Mouse (Mus musculus) monocyte, adult 5-6 weeks (primary cell): ENCODE data around the gene Rnf39. TPM values are rescaled to one million over a fixed set of nuclear protein-coding genes. Genes with fewer than 3 reads are reported as not detected.
A peak's percentile ranks its signal among the peaks of the same experiment; 100 is the strongest.

Source experiments
- ATAC-seq: fragments of 153-309, 156-312 bp; replicated peaks from 2 replicates; pipeline ENCODE4 v1.8.0; 2017; ENCODE audit warnings: mild to moderate bottlenecking; ENCODE audit not compliant: low TSS enrichment, insufficient number of reproducible peaks, severe bottlenecking, poor library complexity, low FRiP score
- total RNA-seq: library from RNA; stranded (forward); fragments of 200-1000, 200-491, 200-594 nt; gene quantifications from 3 replicates; pipeline ENCODE4 v1.2.3, GENCODE M21; 2017

Gene Rnf39
- total RNA-seq, 1 experiment from 2014 or later: not detected

DNA sequence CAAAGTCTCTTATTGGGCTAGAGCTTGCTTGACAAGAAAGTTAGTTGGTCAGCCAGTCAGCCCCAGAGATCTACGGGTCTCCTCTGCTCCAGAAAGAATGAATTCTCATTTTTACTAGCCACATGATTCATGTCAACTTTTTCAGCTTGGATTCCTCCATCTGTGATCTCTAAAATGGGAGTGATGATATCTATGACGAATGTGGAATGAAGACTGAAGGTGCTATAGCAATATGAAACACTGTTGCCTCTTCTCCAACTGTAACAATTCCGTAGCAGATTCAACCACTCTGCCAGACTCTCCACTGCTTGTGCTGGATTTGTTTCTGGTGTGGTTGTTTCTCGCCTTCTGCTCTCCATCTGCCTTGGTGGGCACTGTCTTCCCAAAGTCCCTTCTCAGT lies 11.6 kb upstream of the Rnf39 start:
- ATAC-seq: no peak

DNA sequence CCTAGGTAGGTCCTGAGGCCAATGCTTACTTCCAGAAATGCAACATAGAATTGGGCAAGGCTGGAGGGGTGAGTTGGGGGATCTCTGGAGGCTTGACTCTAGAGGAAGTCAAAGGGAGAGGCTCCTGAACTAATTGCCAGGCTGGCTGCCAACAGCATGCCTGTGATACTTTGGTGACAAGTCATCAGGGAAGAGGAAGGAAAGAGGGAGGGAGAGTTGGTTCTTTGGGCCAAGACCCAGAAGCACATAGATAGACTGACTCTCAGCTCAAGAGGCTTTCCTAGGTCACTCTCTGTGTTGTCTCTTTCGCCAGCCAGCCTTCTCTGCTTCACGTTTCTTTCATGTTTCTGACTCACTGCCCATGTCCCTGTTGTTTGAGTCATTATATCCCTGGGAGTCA lies 10.9 kb upstream of the Rnf39 start:
- no peak for ATAC-seq

DNA sequence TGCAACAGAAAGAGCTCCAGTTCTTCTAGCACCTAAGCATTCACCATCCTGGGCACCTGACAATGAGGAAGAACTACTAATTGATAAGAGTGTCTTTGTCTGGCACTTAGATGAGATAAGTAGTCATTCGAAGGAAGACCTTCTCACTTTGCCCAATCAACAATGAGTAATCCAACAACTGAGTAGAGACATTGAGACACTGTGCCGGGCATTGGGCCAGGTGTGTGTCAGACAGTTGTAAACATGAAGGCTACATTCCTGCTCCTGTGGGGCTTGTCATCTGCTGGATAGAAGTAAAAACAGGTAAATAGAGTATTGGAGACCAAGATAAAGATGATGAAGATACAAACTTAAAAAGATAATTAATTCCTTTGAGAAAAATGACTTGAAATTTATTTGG lies 4.7 kb upstream of the Rnf39 start:
- no peak for ATAC-seq

DNA sequence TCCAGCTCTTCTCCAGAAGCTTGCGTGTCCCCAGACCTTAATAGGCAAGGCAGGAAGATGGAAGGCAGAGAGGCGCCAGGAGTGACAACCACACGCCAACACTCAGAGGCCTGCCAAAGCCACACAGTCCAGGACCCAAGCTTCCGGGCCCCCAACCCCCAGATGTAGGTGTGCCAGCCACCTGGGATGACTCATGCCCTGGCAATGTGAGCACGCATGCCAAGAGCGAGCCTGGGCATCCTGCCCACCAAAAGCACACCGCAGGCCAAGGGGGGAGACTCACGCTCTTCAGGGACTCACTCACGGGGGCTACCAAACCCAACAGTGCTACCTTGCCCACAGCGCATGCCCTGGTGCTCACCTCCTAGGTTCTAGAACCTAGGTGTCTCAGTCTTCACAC lies 327 bp upstream of the Rnf39 start:
- ATAC-seq: no peak

DNA sequence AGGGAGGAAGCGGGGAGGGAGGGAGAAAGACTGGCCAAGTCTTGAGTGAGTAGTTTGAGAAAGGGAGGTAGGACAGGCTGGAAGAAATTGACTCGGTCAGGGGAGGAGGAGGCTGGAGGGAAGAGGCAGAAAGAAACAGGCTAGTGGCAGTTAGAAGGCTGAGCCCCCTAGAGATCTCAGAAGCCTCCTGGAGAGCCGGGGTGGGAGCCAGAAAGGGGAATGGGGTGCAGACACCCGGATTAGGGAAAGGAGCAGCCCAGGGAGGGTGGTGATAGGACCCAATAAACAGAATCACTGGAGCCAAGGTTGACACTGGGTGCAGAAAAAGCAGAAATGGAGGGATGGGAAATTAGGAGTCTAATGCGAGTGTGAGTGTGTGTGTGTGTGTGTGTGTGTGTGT lies 973 bp downstream of the Rnf39 start:
- no peak for ATAC-seq

DNA sequence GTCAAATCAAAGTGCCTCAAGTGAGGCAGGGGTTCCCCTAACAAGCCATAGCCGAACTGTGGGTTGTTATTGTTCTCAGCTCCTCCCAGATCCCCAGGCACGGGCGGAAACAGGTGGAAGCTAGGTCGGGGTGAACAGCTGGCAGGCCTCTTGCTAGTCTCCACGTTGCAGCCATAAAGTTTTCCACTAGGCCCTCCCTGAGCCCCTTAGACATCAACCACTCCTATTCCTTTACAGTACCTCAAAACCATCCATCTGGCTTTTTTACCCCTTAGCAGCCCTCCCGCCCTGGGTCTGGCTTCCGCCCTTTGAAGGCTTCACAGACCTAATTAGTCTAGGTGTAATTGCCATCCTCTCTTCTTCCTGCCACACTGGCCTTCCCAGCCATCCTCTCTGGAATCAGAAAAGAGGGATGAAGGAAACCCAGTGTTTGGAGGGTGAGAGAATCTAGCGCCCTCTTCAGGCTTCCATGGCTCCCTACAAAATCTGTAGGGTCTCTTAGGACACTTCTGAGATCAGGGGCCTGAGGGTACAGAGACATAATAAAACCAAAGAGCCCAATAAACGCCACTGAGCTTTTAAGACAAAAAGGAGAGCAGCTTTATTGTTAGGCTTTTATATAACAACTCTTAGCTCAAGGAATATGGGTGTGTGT lies 1.5 kb downstream of the Rnf39 start:
- ATAC-seq: no peak

DNA sequence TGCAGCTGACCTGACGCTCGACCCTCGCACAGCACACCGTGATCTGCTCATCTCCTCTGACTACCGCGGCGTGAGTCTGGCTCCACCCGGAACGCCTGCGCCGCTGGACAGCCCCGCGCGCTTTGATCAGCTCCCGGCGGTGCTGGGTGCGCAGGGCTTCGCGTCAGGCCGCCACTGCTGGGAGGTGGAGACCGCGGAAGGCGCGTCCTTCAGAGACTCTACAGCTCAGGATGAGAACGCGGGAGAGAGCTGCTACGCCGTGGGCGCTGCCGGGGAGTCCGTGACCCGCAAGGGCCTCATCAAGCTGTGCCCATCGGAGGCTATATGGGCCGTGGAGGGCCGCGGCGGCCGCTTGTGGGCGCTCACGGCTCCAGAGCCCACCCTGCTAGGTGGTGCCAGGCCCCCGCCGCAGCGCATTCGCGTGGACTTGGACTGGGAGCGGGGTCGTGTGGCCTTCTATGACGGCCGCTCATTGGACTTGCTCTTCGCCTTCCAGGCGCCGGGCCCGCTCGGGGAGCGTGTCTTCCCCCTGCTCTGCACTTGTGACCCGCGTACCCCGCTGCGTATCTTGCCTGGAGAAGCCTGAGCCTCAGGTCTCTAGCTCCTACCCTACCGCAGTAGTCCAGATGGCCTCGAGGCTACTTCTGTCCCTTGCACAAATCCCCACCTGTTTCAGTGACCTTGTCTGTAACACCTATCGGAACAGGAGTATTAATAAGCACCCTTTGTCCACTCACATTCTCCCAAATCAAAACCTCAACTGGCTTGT lies 4.5 kb downstream of the Rnf39 start:
- ATAC-seq: no peak

DNA sequence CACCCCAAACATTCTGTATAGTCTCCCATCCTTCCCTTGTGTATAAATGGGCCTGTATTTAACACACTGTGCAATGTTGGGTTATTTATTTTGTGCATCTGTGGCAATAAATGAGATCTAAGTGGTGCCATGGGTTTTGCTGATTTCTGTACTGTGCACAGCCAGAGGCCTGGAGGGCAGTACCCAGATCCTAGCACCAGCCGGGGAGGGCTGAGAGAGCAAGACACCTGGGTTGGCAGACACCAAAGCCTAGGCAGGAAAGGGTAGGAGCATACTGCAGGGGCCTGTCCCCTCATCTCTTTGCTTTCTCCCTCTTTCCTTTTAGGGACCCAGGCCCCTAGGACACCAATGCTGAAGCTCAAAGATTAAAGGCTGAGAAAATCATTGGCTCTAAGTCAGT lies 5.6 kb downstream of the Rnf39 start:
- no peak for ATAC-seq

DNA sequence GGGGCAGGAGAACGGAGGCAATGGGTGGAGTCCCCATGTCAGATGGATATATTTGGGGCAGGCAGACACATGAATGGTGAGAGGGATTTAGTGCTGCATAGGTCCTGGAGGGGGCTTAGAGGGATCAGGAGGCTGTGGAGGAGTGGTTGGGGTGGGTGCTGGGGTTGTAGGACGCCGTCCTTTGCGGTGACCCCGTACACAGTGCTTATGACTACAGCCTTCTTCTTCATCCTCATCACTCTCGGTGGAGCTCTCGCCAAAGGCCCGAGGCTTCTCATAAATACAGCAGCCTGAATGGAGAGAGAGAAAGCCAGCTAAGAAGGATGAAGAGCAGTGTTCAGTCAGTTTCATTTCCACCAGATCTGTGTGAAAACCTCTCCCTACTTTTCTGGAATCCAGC lies 6.5 kb downstream of the Rnf39 start:
- ATAC-seq: no peak

DNA sequence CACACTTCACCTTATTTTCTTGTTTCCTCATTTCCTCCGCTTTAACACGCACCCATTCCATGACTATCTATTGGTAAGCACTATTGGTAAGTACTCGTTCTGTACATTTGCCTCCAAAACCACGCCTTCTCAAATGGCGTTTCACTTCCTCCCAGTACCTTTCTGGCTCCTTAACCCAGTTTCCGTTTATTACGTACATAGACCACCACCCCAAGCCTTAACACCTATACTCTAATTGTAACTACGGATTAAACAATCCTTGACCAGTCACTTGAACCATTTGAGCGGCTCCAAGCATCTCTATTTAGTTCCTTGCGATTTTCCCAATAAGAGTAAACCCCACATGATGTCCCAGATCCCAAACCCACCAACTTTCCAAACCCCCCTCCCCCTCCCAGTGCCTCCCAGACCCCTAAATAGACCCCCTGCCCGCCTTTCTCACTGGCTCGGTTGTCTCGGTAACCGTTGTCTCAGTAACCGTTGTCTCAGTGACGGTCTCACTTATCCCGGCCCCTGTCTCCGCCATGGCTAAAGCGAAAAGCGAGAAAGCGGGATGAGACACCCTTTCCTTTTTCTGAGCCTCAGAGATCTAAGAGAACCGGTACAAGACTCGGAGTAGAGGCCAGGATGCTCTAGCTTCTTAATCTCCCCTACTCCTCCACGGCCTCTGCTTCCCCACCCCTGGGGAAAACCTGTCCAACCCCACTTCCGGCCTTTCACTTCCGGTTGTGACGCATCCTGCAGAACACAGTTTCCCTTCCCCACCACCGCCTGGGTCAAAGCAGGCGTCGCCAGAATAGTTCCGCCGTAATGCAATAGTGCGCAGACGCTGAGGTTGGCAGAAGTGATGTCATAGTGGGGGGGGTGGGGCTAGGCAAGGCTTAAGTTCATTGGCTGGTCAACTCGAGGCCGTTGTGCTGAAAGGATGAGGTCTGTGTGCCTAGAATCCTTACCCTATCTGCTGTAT lies 8.5 kb downstream of the Rnf39 start, which contains the start of gene Ppp1r11:
TSS of gene Ppp1r11 (minus strand) at position 761 of the 967 bp plus-strand sequence.
- peak; percentile 96 for ATAC-seq

DNA sequence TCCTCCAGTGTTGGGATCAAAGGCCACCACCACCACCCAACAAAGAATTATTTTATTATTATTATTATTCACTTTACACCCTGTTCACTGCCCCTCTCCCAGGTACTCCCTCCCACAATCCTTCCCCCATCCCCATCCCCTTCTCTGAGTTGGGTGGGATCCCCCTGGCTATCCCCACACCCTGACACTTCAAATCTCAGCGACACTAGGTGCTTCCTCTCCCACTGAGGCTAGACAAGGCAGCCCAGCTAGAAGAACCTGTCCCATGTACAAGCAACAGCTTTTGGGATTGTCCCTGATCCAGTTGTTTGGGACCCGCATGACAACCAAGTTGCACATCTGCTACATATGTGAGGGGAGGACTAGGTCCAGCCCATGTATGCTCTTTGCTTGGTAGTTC lies 9.9 kb downstream of the Rnf39 start:
- no peak for ATAC-seq

DNA sequence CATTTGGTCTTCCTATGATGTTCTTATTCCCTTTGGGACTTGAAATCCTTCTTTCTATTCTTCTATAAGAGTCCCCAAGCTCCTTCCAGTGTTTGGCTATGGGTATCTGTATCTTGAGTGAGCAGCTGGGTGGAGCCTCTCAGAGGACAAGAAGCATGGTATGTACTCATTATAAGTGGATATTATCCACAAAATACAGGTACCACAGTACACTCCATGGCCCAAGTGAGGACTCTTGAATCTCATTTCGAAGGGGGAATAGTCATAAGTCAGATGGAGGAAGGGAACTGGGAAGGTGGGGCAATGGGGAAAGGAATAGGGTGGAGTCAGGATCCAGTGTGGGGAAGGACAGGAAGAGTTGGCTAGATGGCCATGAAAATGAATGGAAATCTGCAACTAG lies 10.3 kb downstream of the Rnf39 start:
- no peak for ATAC-seq

DNA sequence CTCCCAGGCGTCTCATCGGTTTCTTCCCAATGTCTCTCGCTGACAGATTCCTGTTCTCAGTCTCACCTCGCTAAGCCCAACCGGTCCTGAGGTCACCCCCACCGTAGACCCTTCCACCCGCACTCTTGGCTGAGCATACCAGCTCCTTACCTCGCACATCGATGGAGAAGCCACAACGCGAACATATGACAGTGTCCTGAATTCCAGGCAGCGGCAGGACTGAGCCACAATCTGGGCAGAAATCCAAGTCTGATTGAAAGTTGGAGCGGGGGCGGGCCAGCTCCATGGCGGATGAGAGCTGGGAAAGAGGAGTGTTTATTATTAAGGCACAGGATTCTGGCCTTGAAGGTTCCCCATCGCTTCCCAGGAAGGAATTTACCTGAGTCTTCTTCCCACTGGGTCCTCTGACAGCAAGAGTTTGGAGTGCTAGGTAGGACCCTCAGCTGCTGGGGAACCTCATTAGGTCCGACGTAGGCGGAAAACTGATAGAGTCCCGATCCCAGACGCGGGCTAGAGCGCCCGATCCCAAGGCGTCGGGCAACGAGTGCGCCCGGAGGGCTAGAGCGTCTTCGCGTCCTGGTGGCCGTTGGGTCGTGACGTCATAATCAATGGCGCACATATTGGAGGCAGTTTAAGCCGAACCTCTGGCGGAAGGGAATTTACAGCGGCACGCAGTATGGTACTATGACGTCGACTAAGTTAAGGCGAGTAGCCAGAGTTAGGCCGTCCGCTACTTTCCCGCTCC lies 15.5 kb downstream of the Rnf39 start, which contains the start of the genes Znrd1 and Znrd1as:
TSS of gene Znrd1 (minus strand) at position 561 of the 745 bp plus-strand sequence.
TSS of gene Znrd1as (plus strand) at position 594 of the 745 bp plus-strand sequence.
- ATAC-seq: peak; percentile 91

DNA sequence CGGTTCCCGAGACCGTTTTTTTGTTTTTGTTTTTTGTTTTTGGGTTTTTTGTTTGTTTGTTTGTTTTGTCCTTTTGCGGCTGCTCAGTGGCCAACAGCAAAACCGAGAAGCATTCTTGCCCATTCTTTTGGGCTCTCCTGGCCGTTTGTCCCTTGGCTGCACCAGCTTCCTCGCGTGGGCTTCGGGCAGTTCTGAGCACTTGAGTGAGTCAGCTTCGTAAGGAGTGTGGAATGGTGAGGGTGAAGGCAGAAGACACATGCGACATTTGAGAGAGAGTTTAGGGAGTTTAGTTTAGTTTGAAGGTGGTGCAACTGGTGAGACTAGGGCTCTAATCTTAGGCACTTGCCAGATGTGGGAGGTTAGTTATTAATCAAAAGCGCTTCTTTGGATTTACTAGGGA lies 16.2 kb downstream of the Rnf39 start:
- no peak for ATAC-seq

DNA sequence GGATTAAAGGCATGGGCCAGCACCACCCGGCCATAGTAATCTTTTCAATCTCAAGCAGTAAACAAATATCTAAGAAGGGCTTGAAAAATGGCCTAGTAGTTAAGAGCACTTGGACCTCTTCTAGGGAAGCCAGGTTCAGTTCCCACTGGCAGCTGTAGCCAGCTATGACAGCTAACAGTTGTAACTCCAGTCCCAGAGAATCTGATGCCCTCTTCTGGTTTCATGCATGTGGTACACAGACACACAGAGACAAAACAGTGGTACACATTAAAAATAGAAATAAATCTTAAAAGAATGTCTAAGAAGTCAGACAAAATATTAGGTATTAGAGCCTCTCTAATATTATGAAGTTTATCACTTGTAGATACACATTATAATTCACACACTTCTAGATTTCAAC lies 18.4 kb downstream of the Rnf39 start:
- no peak for ATAC-seq

DNA sequence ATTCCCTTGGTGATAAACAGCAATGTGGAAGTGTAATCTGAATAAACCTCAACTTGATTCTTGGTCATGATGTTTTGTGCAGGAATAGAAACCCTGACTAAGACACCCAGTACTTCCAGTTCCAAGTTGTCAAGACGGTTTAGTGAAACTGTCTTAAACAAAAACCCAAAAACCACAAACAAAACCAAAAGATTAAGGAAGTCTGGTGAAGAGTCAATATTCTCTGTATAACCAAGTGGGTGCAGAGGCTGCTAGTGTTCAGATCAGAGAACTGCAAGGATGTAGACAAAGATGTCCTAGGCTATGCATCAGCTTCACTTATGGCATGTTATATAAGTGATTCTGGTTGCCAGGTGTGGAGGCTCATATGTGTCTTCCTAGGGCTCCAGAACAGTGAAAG lies 24.2 kb downstream of the Rnf39 start:
- ATAC-seq: no peak

DNA sequence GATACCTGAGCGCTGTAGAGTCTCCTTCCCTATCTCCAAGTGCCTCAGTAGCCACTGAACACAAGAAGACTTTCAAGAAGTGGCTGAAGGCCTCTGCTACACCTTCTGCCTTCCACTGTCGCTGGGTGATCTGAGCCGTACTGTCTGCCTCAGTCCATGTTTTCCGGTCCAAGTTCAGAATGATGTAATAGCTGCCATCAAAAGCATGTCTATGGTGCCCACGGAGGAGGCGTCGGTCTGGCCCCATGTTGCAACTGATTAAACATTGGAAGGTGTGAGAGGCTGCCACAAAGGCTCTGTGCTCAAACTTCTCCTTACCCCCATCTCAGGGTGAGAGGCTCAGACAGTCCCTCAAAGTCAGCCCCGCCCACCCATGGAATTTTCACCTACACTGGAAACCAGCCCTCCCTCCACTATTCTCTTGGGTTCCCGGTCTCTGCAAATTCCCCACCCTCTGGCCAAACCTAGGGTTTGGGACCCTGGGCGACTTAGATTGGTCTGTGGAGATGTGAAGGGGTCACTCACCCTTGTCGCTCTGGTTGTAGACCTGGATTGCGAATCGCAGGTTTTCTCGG lies 27.7 kb downstream of the Rnf39 start:
- no peak for ATAC-seq

DNA sequence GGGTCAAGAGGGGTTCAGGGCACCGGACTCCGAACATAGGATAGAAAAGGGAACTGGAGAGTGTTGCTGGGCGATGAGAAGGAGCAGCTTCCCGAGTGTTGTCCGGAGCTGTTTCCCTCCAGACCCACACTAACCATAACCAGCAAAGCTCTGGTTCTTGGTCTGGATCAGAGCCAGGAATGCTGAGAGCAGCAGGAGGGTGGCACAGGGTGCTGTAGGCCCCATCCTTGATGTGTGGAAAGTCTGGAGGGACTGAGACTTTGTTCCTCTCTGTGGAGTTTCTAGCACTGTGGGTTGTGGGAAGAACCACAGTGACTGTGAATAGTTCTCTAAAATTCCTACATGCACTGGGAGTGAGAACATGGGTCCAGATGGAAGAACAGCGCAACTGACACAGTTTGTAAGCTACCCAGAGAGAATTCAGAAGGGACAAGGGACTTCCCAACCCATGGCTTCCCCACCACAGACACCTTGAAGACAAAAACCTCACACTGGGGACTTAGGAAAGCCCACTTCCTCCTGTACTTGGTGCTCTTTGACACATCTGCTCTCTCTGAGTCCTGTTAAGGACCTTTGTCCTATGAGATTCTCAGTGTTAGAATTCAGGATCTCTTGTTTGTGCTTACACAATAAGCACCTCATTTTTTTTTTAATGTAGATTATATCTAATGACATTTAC lies 28.6 kb downstream of the Rnf39 start:
- no peak for ATAC-seq
